In genomic region chr5:74265601-74266475, GRCm38 (mm10) we compare ENCODE assay signal across 11 mouse cellular contexts.
DNase-seq lines count a peak whose midpoint lies in the region; ATAC-seq and TF ChIP-seq lines count a peak whose summit lies in the region.
"Had no signal": no experiment of that assay in that cellular context is flagged by ENCODE, and none has a peak within 500 bp of the region (broad histone marks: within the 10 kb centered on the region; RNA-seq: fewer than 3 reads in every experiment).

No protein-coding gene starts in this region.

- no peaks in the 10 kb centered on the region for H3K9me3 ChIP-seq in intestine, embryonic 14.5 days (ENCODE audit: control insufficient read depth, low read length)
- no peaks in the 10 kb centered on the region for H3K9me3 ChIP-seq in intestine, postnatal 0 days (ENCODE audit: control insufficient read depth)
- no peaks in the 10 kb centered on the region for H3K9me3 ChIP-seq in ES-Bruce4 (replicated peaks; ENCODE audit: control insufficient read depth, insufficient read depth, low read length, poor library complexity, severe bottlenecking)
- H3K9me3 ChIP-seq in intestine, embryonic 16.5 days (ENCODE audit: control insufficient read depth, low read length) = no peaks in the 10 kb centered on the region

- no peak overlapping the region for H3K9ac ChIP-seq in intestine, embryonic 14.5 days (ENCODE audit: low read length)
- no peak overlapping the region for H3K9ac ChIP-seq in intestine, postnatal 0 days (ENCODE audit: low read depth, low read length)
- no peak overlapping the region for H3K9ac ChIP-seq in ES-Bruce4 (ENCODE audit: low read depth, poor library complexity, severe bottlenecking)
- H3K9ac ChIP-seq in intestine, embryonic 16.5 days (ENCODE audit: low read depth, low read length) = no peak overlapping the region

- H3K4me1 ChIP-seq in intestine, embryonic 14.5 days (replicated peaks; ENCODE audit: control insufficient read depth, insufficient read depth, low read length) = peaks cover 17% of the 10 kb centered on the region
- peaks cover 1% of the 10 kb centered on the region; the same call in 1 of the 2 replicates for H3K4me1 ChIP-seq in intestine, postnatal 0 days (replicated peaks; ENCODE audit: control insufficient read depth, insufficient read depth, low read length)
- peaks cover 7% of the 10 kb centered on the region for H3K4me1 ChIP-seq in ES-Bruce4 (ENCODE audit: control insufficient read depth, insufficient read depth, low read length)
- H3K4me1 ChIP-seq in intestine, embryonic 16.5 days (ENCODE audit: control insufficient read depth, insufficient read depth, low read length) = peaks cover 24% of the 10 kb centered on the region

- TF ChIP-seq CTCF in intestine, postnatal 0 days (IDR thresholded peaks at IDR 0.05; ENCODE audit: low read depth) = no peak
- no peak for TF ChIP-seq CTCF in ES-Bruce4 (IDR thresholded peaks at IDR 0.05; ENCODE audit: low read depth, low read length)

- H3K4me2 ChIP-seq in intestine, embryonic 14.5 days (ENCODE audit: low read length) = no peak overlapping the region
- no peak overlapping the region for H3K4me2 ChIP-seq in intestine, postnatal 0 days (replicated peaks; ENCODE audit: low read depth)
- H3K4me2 ChIP-seq in intestine, embryonic 16.5 days (ENCODE audit: low read depth, low read length) = no peak overlapping the region
- H3K4me2 ChIP-seq: liver, embryonic 11.5 days had no signal

- TF ChIP-seq EP300 in ES-Bruce4 (IDR thresholded peaks at IDR 0.05; ENCODE audit: insufficient read depth, low read depth, low read length) = no peak

- H3K27me3 ChIP-seq in intestine, embryonic 14.5 days (replicated peaks; ENCODE audit: control insufficient read depth, insufficient read depth, low read length) = no peaks in the 10 kb centered on the region
- no peaks in the 10 kb centered on the region for H3K27me3 ChIP-seq in intestine, postnatal 0 days (replicated peaks; ENCODE audit: control insufficient read depth, insufficient read depth, low read length)
- H3K27me3 ChIP-seq in ES-Bruce4 (ENCODE audit: control insufficient read depth, insufficient read depth, low read length, poor library complexity, severe bottlenecking) = no peaks in the 10 kb centered on the region
- H3K27me3 ChIP-seq in intestine, embryonic 16.5 days (replicated peaks; ENCODE audit: control insufficient read depth, insufficient read depth, low read length) = no peaks in the 10 kb centered on the region

- TF ChIP-seq POLR2A in ES-Bruce4 (IDR thresholded peaks at IDR 0.05; ENCODE audit: insufficient read depth, low read length) = no peak

- peak overlapping the region; percentile 34 for H3K27ac ChIP-seq in intestine, embryonic 14.5 days (ENCODE audit: low read depth)
- H3K27ac ChIP-seq in intestine, postnatal 0 days (ENCODE audit: low read depth, low read length) = no peak overlapping the region
- peak overlapping the region; percentile 21 for H3K27ac ChIP-seq in ES-Bruce4 (ENCODE audit: insufficient read depth, low read length)
- 0 out of 2 replicates have a peak overlapping the region, but pooled peaks have one; percentile 0 for H3K27ac ChIP-seq in intestine, embryonic 16.5 days (ENCODE audit: low read length)

- no peak for ATAC-seq in intestine, embryonic 14.5 days (replicated peaks; ENCODE audit: low FRiP score, low TSS enrichment, low read depth)
- no peak for ATAC-seq in intestine, postnatal 0 days
- no peak for ATAC-seq in intestine, embryonic 16.5 days

- H3K4me3 ChIP-seq in intestine, embryonic 14.5 days (ENCODE audit: low read depth, low read length) = no peak overlapping the region
- no peak overlapping the region for H3K4me3 ChIP-seq in intestine, postnatal 0 days (ENCODE audit: low read depth, low read length)
- H3K4me3 ChIP-seq in ES-Bruce4 (ENCODE audit: low read depth, low read length) = no peak overlapping the region
- H3K4me3 ChIP-seq in intestine, embryonic 16.5 days (ENCODE audit: low read length) = no peak overlapping the region
- H3K4me3 ChIP-seq: erythroblast, embryonic 14.5 days had no signal

- no peak for DNase-seq in intestine, embryonic 14.5 days (ENCODE audit: low spot score)
- DNase-seq in adipocyte (ENCODE audit: low spot score) = peak; percentile 54
- DNase-seq in adrenal gland, adult 8-10 months = no peak
- no peak for DNase-seq in adrenal gland, adult 18-20 months (ENCODE audit: low spot score in 2 of 2)
- DNase-seq: right cerebral cortex, postnatal 14 days; thymus, postnatal 25 days had no signal

- 55% methylated on average over 13 of the region's 13 CpGs for WGBS in intestine, embryonic 14.5 days
- WGBS in intestine, postnatal 0 days = 59% methylated on average over 13 of the region's 13 CpGs
- whole genome bisulfite sequencing in intestine, embryonic 16.5 days = 54% methylated on average over 13 of the region's 13 CpGs

- no peaks in the 10 kb centered on the region for H3K36me3 ChIP-seq in intestine, embryonic 14.5 days (ENCODE audit: control insufficient read depth, insufficient read depth, low read length)
- no peaks in the 10 kb centered on the region; the same call in 1 of the 2 replicates for H3K36me3 ChIP-seq in intestine, postnatal 0 days (ENCODE audit: control insufficient read depth, insufficient read depth)
- no peaks in the 10 kb centered on the region for H3K36me3 ChIP-seq in ES-Bruce4 (ENCODE audit: control insufficient read depth, insufficient read depth, low read length, poor library complexity, severe bottlenecking)
- H3K36me3 ChIP-seq in intestine, embryonic 16.5 days (ENCODE audit: control insufficient read depth, insufficient read depth, low read length) = no peaks in the 10 kb centered on the region
